Mouse (Mus musculus): ENCODE data around the gene Tcf21. TPM values are rescaled to one million over a fixed set of nuclear protein-coding genes. Genes with fewer than 3 reads are reported as not detected.

Tcf21 gene
- polyA plus RNA-seq, 1 experiment from 2014 or later, result 0.17 TPM

DNA sequence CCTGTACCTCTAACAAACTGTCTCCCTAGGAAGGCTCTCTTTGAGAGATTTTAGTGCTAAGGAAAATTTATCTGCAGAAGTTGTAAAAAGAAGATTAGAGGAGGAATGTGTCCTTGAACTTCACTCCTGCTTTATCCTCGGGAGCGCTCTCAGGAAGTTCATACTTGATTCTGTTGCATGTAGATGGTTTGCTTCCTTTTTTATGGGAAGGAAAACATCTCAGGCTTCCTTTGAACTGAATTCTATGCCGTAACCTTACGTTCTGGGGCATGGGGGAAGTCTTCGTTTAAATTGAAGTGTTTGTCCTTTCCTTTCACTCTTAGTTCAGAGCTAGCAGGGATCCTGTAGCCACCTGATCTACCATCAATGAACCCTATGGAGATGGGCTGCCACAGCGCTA, 2.9 kb upstream of the Tcf21 start:
- Histone ChIP-seq H3K27me3 (peaks cover 77% of the 10 kb centered on the region), H3K4me1 (peaks cover 6% of the 10 kb centered on the region), H3K27ac (no peak overlapping the region), H3K9ac (no peak overlapping the region), H3K4me3 (no peak overlapping the region), H3K36me3 (no peaks in the 10 kb centered on the region), H3K9me3 (replicated peaks) (no peaks in the 10 kb centered on the region), H3K4me2 (replicated peaks) (no peak overlapping the region)
- ATAC-seq (ENCODE audit: low FRiP score), result no peak
- 13% methylated on average over 6 of the region's 6 CpGs for WGBS

DNA sequence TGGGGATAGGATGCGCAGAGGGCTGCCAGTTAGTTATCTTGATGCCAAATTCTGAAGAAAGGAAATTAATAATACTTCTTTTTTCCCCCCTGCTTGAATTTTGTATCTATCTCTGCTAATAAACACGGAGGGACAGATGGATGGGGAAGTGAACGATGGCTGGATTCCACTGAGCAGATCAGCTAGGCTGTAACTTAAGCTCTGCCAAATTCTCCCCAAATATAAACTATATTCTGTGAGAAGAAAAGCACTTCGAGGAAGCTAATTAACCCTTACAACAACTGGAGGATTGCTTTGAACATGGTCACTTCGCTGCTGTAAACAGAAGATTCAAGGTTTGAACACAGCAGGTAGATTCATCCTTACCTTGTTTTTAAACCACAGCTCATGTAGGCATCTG, 2.5 kb upstream of the Tcf21 start:
- ATAC-seq (ENCODE audit: low FRiP score), result no peak
- H3K4me1 ChIP-seq, result peaks cover 6% of the 10 kb centered on the region
- H3K4me2 ChIP-seq (replicated peaks), result no peak overlapping the region
- H3K9me3 ChIP-seq (replicated peaks), result no peaks in the 10 kb centered on the region
- H3K27ac ChIP-seq, result no peak overlapping the region
- H3K4me3 ChIP-seq, result no peak overlapping the region
- 15% methylated on average over 5 of the region's 5 CpGs for WGBS
- H3K9ac ChIP-seq, result no peak overlapping the region
- peaks cover 81% of the 10 kb centered on the region for H3K27me3 ChIP-seq
- no peaks in the 10 kb centered on the region for H3K36me3 ChIP-seq

DNA sequence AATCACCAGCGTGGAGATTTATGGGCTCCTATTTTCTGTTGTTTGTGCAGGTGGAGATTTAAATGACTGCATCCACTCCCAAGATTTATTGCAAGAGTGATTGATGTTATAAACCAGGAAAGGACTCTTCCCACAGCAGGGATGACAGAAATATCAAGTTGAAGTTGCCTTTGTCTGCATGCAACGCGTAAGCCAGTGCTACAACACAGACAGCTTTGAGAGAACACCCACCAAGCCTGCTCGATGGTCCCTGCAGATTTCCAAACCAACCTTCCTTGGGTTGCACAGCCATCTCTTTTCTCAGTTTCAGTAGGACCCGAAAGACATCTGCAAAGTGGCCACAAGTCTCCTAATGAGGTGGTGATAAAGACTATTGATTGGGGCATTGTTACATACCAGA, 1.7 kb upstream of the Tcf21 start:
- 4% methylated on average over 5 of the region's 5 CpGs for WGBS
- Histone ChIP-seq H3K4me2 (replicated peaks) (no peak overlapping the region), H3K9ac (no peak overlapping the region), H3K27me3 (peaks cover 85% of the 10 kb centered on the region), H3K27ac (no peak overlapping the region), H3K4me3 (no peak overlapping the region), H3K36me3 (no peaks in the 10 kb centered on the region), H3K9me3 (replicated peaks) (no peaks in the 10 kb centered on the region), H3K4me1 (peaks cover 6% of the 10 kb centered on the region)
- ATAC-seq (ENCODE audit: low FRiP score), result no peak

- H3K36me3 ChIP-seq, result no peaks in the 10 kb centered on the region
- WGBS, result 6% methylated on average over 1 of the region's 1 CpGs
- H3K27ac ChIP-seq, result no peak overlapping the region
- H3K27me3 ChIP-seq, result peaks cover 89% of the 10 kb centered on the region
- H3K4me1 ChIP-seq, result peaks cover 9% of the 10 kb centered on the region
- H3K9me3 ChIP-seq (replicated peaks), result no peaks in the 10 kb centered on the region
- no peak overlapping the region for H3K4me2 ChIP-seq (replicated peaks)
- H3K4me3 ChIP-seq, result no peak overlapping the region
- ATAC-seq (ENCODE audit: low FRiP score), result no peak
- no peak overlapping the region for H3K9ac ChIP-seq
Observed at GRCm38 (mm10) chr10:22821267-22821666, 1.3 kb upstream of the Tcf21 start.

DNA sequence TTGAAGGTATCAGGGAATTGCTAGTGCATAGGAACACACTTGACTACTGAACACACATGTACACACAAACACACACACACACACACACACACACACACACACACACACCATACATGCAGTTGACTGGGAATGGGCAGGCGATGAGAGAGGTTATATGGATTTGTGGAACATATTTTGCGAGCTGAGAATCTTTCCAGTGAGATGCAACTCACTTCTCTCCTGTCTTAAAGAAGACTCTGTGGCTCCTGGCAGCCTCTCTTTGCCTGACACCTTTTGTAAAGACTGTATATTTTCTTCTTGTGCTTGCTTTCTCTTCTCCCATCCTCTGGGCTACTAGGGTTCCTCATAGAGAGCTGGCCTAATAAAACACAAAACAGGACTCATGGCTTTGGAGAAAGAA, 867 bp upstream of the Tcf21 start:
- Histone ChIP-seq H3K9ac (no peak overlapping the region), H3K4me1 (peaks cover 9% of the 10 kb centered on the region), H3K27me3 (peaks cover 90% of the 10 kb centered on the region), H3K4me2 (replicated peaks) (no peak overlapping the region), H3K27ac (no peak overlapping the region), H3K36me3 (no peaks in the 10 kb centered on the region), H3K4me3 (no peak overlapping the region), H3K9me3 (replicated peaks) (no peaks in the 10 kb centered on the region)
- ATAC-seq (ENCODE audit: low FRiP score), result no peak
- WGBS, result 11% methylated on average over 2 of the region's 2 CpGs

- Histone ChIP-seq H3K27ac (no peak overlapping the region), H3K9ac (no peak overlapping the region), H3K9me3 (replicated peaks) (no peaks in the 10 kb centered on the region), H3K4me1 (peaks cover 9% of the 10 kb centered on the region), H3K27me3 (peaks cover 92% of the 10 kb centered on the region), H3K36me3 (no peaks in the 10 kb centered on the region), H3K4me3 (no peak overlapping the region), H3K4me2 (replicated peaks) (no peak overlapping the region)
- ATAC-seq (ENCODE audit: low FRiP score), result no peak
- WGBS, result under 1% methylated on average over 42 of the region's 42 CpGs
Observed at GRCm38 (mm10) chr10:22819239-22819870, 619 bp downstream of the Tcf21 start.

DNA sequence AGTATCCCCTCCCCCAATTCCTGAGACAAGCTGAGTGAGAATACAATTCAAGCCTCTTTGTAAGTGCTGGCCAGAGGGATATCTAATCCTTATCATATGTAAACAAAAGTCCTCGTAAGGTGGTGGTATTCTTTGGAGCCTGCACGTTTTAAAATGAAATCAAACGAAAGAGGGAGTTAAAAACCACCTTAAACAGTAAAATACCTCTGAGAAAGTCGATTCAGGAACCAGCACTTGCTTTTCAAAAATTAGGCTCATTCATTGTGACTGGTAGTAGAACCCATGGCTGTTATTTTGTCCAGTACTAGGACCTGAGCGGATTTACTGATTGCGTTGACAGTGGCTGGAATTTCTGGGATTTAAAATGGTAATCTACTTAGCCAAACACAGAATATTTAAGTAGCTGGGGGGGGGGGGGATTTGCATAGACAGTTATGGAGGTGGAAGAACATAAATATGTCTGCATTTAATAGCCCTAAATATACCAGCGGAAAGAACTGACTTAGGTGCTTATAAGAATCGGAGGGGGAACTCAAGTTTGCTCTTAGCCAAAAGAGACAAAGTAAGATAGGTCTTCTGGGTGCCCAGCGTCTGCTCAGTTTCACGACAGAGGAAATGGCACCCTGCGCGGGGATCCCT, 1.3 kb downstream of the Tcf21 start:
- Histone ChIP-seq H3K36me3 (no peaks in the 10 kb centered on the region), H3K4me1 (peaks cover 9% of the 10 kb centered on the region), H3K4me3 (no peak overlapping the region), H3K27ac (no peak overlapping the region), H3K4me2 (replicated peaks) (no peak overlapping the region), H3K9ac (no peak overlapping the region), H3K27me3 (peaks cover 92% of the 10 kb centered on the region), H3K9me3 (replicated peaks) (no peaks in the 10 kb centered on the region)
- 3% methylated on average over 12 of the region's 12 CpGs for WGBS
- no peak for ATAC-seq (ENCODE audit: low FRiP score)

GRCm38 (mm10) chr10:22817976-22818375, 2.0 kb downstream of the Tcf21 start:
- H3K9ac ChIP-seq, result no peak overlapping the region
- no peaks in the 10 kb centered on the region for H3K9me3 ChIP-seq (replicated peaks)
- ATAC-seq (ENCODE audit: low FRiP score), result no peak
- WGBS, result 3% methylated on average over 4 of the region's 4 CpGs
- no peak overlapping the region for H3K4me3 ChIP-seq
- no peak overlapping the region for H3K4me2 ChIP-seq (replicated peaks)
- no peak overlapping the region for H3K27ac ChIP-seq
- peaks cover 92% of the 10 kb centered on the region for H3K27me3 ChIP-seq
- peaks cover 11% of the 10 kb centered on the region for H3K4me1 ChIP-seq
- no peaks in the 10 kb centered on the region for H3K36me3 ChIP-seq

GRCm38 (mm10) chr10:22817561-22817960, 2.4 kb downstream of the Tcf21 start:
- Histone ChIP-seq H3K4me3 (no peak overlapping the region), H3K4me1 (peaks cover 11% of the 10 kb centered on the region), H3K9me3 (replicated peaks) (no peaks in the 10 kb centered on the region), H3K27ac (no peak overlapping the region), H3K36me3 (no peaks in the 10 kb centered on the region), H3K9ac (no peak overlapping the region), H3K4me2 (replicated peaks) (no peak overlapping the region), H3K27me3 (peaks cover 90% of the 10 kb centered on the region)
- ATAC-seq (ENCODE audit: low FRiP score), result no peak
- WGBS, result 2% methylated on average over 18 of the region's 18 CpGs

DNA sequence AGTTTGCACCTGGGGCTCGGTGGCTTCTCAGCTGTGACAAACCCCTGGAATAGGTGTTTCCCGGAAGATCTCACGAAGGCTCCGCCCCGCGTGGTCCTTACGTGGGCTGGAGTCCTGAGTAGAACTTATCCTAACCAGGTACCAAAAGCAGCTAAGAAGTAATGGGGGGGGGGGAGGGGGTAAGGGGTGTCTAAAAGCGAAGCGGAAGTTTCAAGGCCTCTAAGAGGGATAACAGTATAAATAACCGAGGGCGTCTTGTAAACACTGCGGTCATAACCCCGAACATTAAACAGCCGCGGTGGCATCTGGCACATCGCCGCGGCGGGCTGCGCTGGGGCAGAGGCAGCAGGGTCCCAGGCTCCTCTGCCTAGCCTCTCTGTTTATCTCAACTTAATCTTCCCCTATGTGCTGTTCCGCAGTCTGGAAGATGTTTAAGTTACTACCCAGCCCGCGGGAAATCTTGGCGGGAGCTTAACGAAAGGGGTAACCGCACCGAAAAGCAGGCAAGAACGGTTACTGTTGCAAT, 3.7 kb downstream of the Tcf21 start:
- no peaks in the 10 kb centered on the region for H3K9me3 ChIP-seq (replicated peaks)
- H3K36me3 ChIP-seq, result no peaks in the 10 kb centered on the region
- no peak for ATAC-seq (ENCODE audit: low FRiP score)
- no peak overlapping the region for H3K4me2 ChIP-seq (replicated peaks)
- peaks cover 91% of the 10 kb centered on the region for H3K27me3 ChIP-seq
- no peak overlapping the region for H3K27ac ChIP-seq
- WGBS, result under 1% methylated on average over 28 of the region's 28 CpGs
- no peak overlapping the region for H3K4me3 ChIP-seq
- H3K9ac ChIP-seq, result no peak overlapping the region
- peaks cover 11% of the 10 kb centered on the region for H3K4me1 ChIP-seq

DNA sequence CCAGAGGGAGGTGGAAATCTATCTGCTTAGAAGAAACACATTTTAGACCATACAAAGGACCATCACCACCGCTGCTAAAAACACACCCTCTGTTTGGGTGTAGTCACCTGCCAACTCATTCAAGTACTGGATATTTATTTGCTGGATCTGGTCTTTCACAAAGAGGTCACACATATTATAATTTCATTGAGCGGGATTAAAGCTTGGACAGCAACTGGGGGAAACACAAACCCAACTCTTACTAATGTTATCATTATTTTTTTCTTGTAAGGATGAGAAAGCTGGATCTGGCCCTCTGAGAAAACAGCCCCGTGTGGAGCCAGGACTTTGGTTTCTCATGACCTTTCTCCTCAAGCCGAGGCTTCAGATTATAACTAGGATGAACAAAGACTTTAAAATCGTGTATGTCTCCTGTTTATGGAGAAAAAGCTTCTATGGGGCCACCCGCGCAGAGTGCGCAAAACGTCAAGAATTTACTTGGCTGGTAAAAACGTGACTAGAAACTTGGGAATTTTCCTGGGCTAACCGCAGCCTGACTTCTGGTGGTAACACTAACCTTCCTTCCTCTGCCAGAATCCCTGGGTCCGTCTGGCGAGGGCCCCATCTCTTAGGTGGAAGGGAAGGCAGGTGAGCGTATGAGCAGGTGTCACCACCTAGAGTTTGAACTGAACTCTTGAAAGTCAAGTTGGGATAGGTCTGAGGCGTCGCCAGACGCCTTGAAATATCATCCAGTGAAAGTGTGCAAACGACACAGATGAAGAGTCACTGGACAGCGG, 4.3 kb downstream of the Tcf21 start:
- peaks cover 11% of the 10 kb centered on the region for H3K4me1 ChIP-seq
- H3K27me3 ChIP-seq, result peaks cover 89% of the 10 kb centered on the region
- 1% methylated on average over 19 of the region's 19 CpGs for WGBS
- ATAC-seq (ENCODE audit: low FRiP score), result no peak
- no peak overlapping the region for H3K9ac ChIP-seq
- H3K9me3 ChIP-seq (replicated peaks), result no peaks in the 10 kb centered on the region
- H3K27ac ChIP-seq, result no peak overlapping the region
- H3K4me3 ChIP-seq, result no peak overlapping the region
- H3K36me3 ChIP-seq, result no peaks in the 10 kb centered on the region
- no peak overlapping the region for H3K4me2 ChIP-seq (replicated peaks)

DNA sequence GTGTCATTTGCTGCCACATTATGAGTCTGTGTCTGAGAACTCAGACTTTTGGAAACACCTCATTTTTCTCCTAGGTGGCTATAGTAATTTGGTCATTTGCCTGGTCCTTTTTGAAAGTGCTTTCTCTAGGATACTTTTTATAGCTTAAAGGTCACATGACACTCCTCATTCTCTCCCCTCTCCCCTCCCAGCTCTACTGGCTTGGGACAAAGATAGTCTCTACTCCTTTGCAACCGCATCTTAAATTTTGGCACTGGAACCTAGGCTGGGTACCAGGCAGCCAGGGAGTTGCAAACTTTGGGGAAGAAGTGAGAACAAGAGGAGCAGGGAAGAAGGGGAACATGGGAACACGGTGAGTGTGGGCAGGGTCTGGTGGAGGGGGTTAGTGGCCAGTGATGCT, 5.2 kb downstream of the Tcf21 start:
- H3K9ac ChIP-seq, result no peak overlapping the region
- H3K4me1 ChIP-seq, result peaks cover 11% of the 10 kb centered on the region
- no peaks in the 10 kb centered on the region for H3K9me3 ChIP-seq (replicated peaks)
- 2% methylated on average over 2 of the region's 2 CpGs for WGBS
- no peak overlapping the region for H3K4me2 ChIP-seq (replicated peaks)
- H3K27me3 ChIP-seq, result peaks cover 89% of the 10 kb centered on the region
- H3K27ac ChIP-seq, result no peak overlapping the region
- no peak overlapping the region for H3K4me3 ChIP-seq
- no peaks in the 10 kb centered on the region for H3K36me3 ChIP-seq
- no peak for ATAC-seq (ENCODE audit: low FRiP score)

Measured in hindbrain, embryonic 12.5 days (tissue).